Mouse (Mus musculus): ENCODE data around the gene Ccr8. TPM values are rescaled to one million over a fixed set of nuclear protein-coding genes. Genes with fewer than 3 reads are reported as not detected.
A peak's percentile ranks its signal among the peaks of the same experiment; 100 is the strongest.

Ccr8 gene
- total and polyA plus RNA-seq, 3 experiments = not detected

DNA sequence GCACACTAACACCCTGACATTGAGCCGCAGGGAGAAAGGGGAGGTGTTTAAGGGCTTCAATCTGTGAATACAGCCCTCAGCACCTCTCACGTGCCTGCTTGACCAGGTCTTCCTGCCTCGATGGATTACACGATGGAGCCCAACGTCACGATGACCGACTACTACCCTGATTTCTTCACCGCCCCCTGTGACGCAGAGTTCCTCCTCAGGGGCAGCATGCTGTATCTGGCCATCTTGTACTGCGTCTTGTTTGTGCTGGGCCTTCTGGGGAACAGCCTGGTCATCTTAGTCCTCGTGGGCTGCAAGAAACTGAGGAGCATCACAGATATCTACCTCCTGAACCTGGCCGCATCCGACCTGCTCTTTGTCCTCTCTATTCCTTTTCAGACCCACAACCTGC lies 1.8 kb downstream of the Ccr8 start:
- no peaks in the 10 kb centered on the region; a peak in 1 of 4 replicates for H3K4me1 ChIP-seq (ENCODE audit: control insufficient read depth in 1 of 2, insufficient read depth in 2 of 2, low read length in 2 of 2)
- TF ChIP-seq USF1 (IDR thresholded peaks at IDR 0.05; ENCODE audit: low read depth, low read length) = no peak
- no peak for TF ChIP-seq NRF1 (IDR thresholded peaks at IDR 0.05; ENCODE audit: insufficient read depth, low read depth, low read length, poor library complexity, severe bottlenecking)
- no peak for TF ChIP-seq POLR2AphosphoS5 (IDR thresholded peaks at IDR 0.05; ENCODE audit: borderline replicate concordance, low read depth, low read length)
- no peak for TF ChIP-seq NELFE (IDR thresholded peaks at IDR 0.05; ENCODE audit: low read depth, low read length)
- TF ChIP-seq HCFC1 (IDR thresholded peaks at IDR 0.05; ENCODE audit: low read depth, low read length) = no peak
- TF ChIP-seq ETS1 (IDR thresholded peaks at IDR 0.05; ENCODE audit: low read depth, low read length) = no peak
- no peak for TF ChIP-seq E2F4 (IDR thresholded peaks at IDR 0.05; ENCODE audit: borderline replicate concordance, low read depth, low read length)
- no peak for TF ChIP-seq EP300 (IDR thresholded peaks at IDR 0.05; ENCODE audit: low read depth in 1 of 2, low read length in 2 of 2)
- TF ChIP-seq BHLHE40 (IDR thresholded peaks at IDR 0.05; ENCODE audit: borderline replicate concordance, low read depth, low read length) = no peak
- no peak for TF ChIP-seq MEF2A (IDR thresholded peaks at IDR 0.05; ENCODE audit: extremely low read depth, insufficient replicate concordance, low read depth, low read length, poor library complexity, severe bottlenecking)
- no peak for TF ChIP-seq RCOR1 (IDR thresholded peaks at IDR 0.05; ENCODE audit: low read depth, low read length)
- TF ChIP-seq ZMIZ1 (IDR thresholded peaks at IDR 0.05; ENCODE audit: low read depth, low read length) = no peak
- no peak for TF ChIP-seq SIN3A (IDR thresholded peaks at IDR 0.05; ENCODE audit: low read length)
- TF ChIP-seq RAD21 (IDR thresholded peaks at IDR 0.05; ENCODE audit: low read depth, low read length) = no peak
- no peak for TF ChIP-seq ZKSCAN1 (IDR thresholded peaks at IDR 0.05; ENCODE audit: low read depth, low read length)
- H3K27me3 ChIP-seq (ENCODE audit: control insufficient read depth in 1 of 2, insufficient read depth in 2 of 2, low read length in 2 of 2) = no peaks in the 10 kb centered on the region
- no peaks in the 10 kb centered on the region for H3K36me3 ChIP-seq (ENCODE audit: control insufficient read depth in 1 of 2, insufficient read depth in 2 of 2, low read length in 2 of 2)
- H3K79me2 ChIP-seq (ENCODE audit: control insufficient read depth, insufficient read depth, low read length, poor library complexity) = no peaks in the 10 kb centered on the region
- H3K9ac ChIP-seq (ENCODE audit: control insufficient read depth, low read depth, low read length, poor library complexity, severe bottlenecking) = no peak overlapping the region
- H3K9me3 ChIP-seq (replicated peaks; ENCODE audit: insufficient read depth, low read length) = no peaks in the 10 kb centered on the region
- H3K27ac ChIP-seq (ENCODE audit: control insufficient read depth, low read depth, low read length) = no peak overlapping the region
- no peak overlapping the region for H3K4me3 ChIP-seq (ENCODE audit: control insufficient read depth in 1 of 2, insufficient read depth in 1 of 2, low read depth in 2 of 2, low read length in 2 of 2)
- no peak for DNase-seq (ENCODE audit: low read depth, low spot score)

DNA sequence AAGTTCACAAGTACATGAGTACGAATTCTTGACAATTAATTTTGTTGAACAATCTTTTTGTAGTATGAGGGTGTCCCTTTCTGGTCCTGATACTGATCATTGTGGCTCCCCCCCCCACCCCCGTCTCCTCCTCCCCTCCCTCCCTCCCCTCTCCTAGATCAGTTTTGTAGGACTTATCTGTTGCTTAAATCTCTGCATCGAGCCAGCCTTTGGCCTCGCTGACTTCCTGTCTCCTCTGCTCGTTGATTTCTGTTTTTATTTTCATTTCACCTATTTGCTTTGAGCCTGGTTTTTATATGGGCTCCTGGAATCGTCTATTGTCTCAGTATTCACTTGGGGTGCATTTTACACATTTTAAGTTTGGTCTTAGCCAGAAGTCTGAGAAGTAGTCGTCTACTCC lies 4.0 kb downstream of the Ccr8 start:
- Histone ChIP-seq H3K4me1 (ENCODE audit: control insufficient read depth in 1 of 2, insufficient read depth in 2 of 2, low read length in 2 of 2) (no peaks in the 10 kb centered on the region; a peak in 1 of 4 replicates), H3K79me2 (ENCODE audit: control insufficient read depth, insufficient read depth, low read length, poor library complexity) (no peaks in the 10 kb centered on the region), H3K4me3 (ENCODE audit: control insufficient read depth in 1 of 2, insufficient read depth in 1 of 2, low read depth in 2 of 2, low read length in 2 of 2) (peak overlapping the region in 1 of 2 experiments; percentile 26; a peak in 1 of 4 replicates), H3K9ac (ENCODE audit: control insufficient read depth, low read depth, low read length, poor library complexity, severe bottlenecking) (no peak overlapping the region), H3K36me3 (ENCODE audit: control insufficient read depth in 1 of 2, insufficient read depth in 2 of 2, low read length in 2 of 2) (no peaks in the 10 kb centered on the region), H3K27ac (ENCODE audit: control insufficient read depth, low read depth, low read length) (no peak overlapping the region), H3K27me3 (ENCODE audit: control insufficient read depth in 1 of 2, insufficient read depth in 2 of 2, low read length in 2 of 2) (no peaks in the 10 kb centered on the region), H3K9me3 (replicated peaks; ENCODE audit: insufficient read depth, low read length) (no peaks in the 10 kb centered on the region)
- TF ChIP-seq CHD1 (IDR thresholded peaks at IDR 0.05; ENCODE audit: low read depth, low read length) (no peak), TAL1 (IDR thresholded peaks at IDR 0.05; ENCODE audit: low read length) (no peak), RAD21 (IDR thresholded peaks at IDR 0.05; ENCODE audit: low read depth, low read length) (no peak), GATA1 (IDR thresholded peaks at IDR 0.05; ENCODE audit: low read depth, low read length) (peak; percentile 29; the same call in 1 of the 2 replicates)
- DNase-seq (ENCODE audit: low read depth, low spot score) = no peak

All from MEL (cell line).